Mouse (Mus musculus): ENCODE data around the gene Prrc2b. TPM values are rescaled to one million over a fixed set of nuclear protein-coding genes. Genes with fewer than 3 reads are reported as not detected.

The Prrc2b gene
- polyA plus RNA-seq, 1 experiment from 2014 or later: 36.1 TPM

DNA sequence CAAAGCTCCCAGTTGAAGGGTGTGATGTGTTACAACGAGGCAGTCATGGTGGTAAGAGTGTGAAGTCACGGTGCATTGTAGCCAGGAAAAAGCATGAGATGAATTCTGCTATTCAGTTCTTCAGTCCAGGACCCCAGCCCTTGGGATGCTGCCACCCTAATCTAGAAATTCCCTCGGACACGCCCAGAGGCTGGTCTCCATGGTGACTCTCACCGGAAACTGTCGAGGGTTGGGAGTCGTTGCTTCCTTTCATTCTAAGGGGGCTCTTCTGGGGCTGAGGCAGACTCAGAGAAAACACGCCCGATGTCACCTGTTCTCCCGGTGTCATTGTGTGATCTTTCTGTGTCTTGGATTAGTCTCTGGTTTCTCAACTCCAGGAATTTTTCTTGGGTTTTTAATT is 15.7 kb downstream of the Prrc2b start:
- peak overlapping the region; percentile 80 for H3K27ac ChIP-seq
- ATAC-seq: no peak
- H3K27me3 ChIP-seq (replicated peaks): no peaks in the 10 kb centered on the region
- WGBS: 7% methylated on average over 10 of the region's 10 CpGs
- H3K9ac ChIP-seq: peak overlapping the region; percentile 6; the same call in 1 of the 2 replicates
- no peaks in the 10 kb centered on the region for H3K36me3 ChIP-seq
- H3K4me1 ChIP-seq (replicated peaks): peaks cover 59% of the 10 kb centered on the region
- H3K9me3 ChIP-seq: no peaks in the 10 kb centered on the region
- peak overlapping the region; percentile 59 for H3K4me2 ChIP-seq (replicated peaks)
- no peak overlapping the region for H3K4me3 ChIP-seq (replicated peaks)

- H3K36me3 ChIP-seq: no peaks in the 10 kb centered on the region
- peak overlapping the region; percentile 80 for H3K27ac ChIP-seq
- H3K9ac ChIP-seq: peak overlapping the region; percentile 28; the same call in 1 of the 2 replicates
- H3K9me3 ChIP-seq: no peaks in the 10 kb centered on the region
- H3K4me1 ChIP-seq (replicated peaks): peaks cover 56% of the 10 kb centered on the region
- ATAC-seq: peak; percentile 27; the same call in 1 of the 2 replicates
- WGBS: 16% methylated on average over 16 of the region's 16 CpGs
- H3K27me3 ChIP-seq (replicated peaks): no peaks in the 10 kb centered on the region
- peak overlapping the region; percentile 15 for H3K4me3 ChIP-seq (replicated peaks)
- peak overlapping the region; percentile 59 for H3K4me2 ChIP-seq (replicated peaks)
These were observed 16.3 kb downstream of the Prrc2b start for GRCm38 (mm10) chr2:32167034-32167770.

- ATAC-seq: peak; percentile 88
- Histone ChIP-seq H3K4me1 (replicated peaks) (peaks cover 55% of the 10 kb centered on the region), H3K4me3 (replicated peaks) (peak overlapping the region; percentile 15)
These were observed 16.9 kb downstream of the Prrc2b start for GRCm38 (mm10) chr2:32167819-32168218.

DNA sequence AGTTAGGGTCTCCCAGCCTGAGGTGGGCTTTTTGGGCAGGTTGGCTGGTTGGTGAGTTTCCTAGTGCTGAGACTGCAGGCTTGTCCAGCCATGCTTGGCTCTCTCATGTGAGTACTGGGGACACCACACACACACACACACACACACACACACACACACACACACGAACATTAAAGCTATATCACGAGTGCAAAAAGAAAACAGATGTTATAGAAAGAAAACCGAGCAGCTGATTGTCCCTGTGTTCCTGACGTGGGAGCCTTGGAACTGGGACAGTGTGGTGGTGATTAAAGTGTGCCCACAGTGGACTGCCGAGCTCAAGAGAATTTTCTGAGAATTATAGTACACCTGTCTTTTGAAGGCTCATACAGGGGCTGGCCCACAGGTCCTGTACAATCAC is 18.4 kb downstream of the Prrc2b start:
- no peaks in the 10 kb centered on the region for H3K27me3 ChIP-seq (replicated peaks)
- no peaks in the 10 kb centered on the region for H3K9me3 ChIP-seq
- no peak overlapping the region for H3K9ac ChIP-seq
- 57% methylated on average over 5 of the region's 5 CpGs for WGBS
- H3K36me3 ChIP-seq: no peaks in the 10 kb centered on the region
- no peak overlapping the region for H3K27ac ChIP-seq
- no peak overlapping the region for H3K4me3 ChIP-seq (replicated peaks)
- no peak overlapping the region for H3K4me2 ChIP-seq (replicated peaks)
- no peak for ATAC-seq
- H3K4me1 ChIP-seq (replicated peaks): peaks cover 56% of the 10 kb centered on the region

More at GRCm38 (mm10) chr2:32167819-32168218, 16.9 kb downstream of the Prrc2b start:
- WGBS: 2% methylated on average over 7 of the region's 7 CpGs
- no peaks in the 10 kb centered on the region for H3K27me3 ChIP-seq (replicated peaks)
- H3K36me3 ChIP-seq: no peaks in the 10 kb centered on the region
- no peaks in the 10 kb centered on the region for H3K9me3 ChIP-seq
- H3K27ac ChIP-seq: peak overlapping the region; percentile 80
- peak overlapping the region; percentile 59 for H3K4me2 ChIP-seq (replicated peaks)
- peak overlapping the region; percentile 28; the same call in 1 of the 2 replicates for H3K9ac ChIP-seq

- 72% methylated on average over 8 of the region's 8 CpGs for WGBS
- Histone ChIP-seq H3K27ac (no peak overlapping the region), H3K4me3 (replicated peaks) (no peak overlapping the region), H3K27me3 (replicated peaks) (no peaks in the 10 kb centered on the region), H3K4me2 (replicated peaks) (no peak overlapping the region), H3K4me1 (replicated peaks) (peaks cover 57% of the 10 kb centered on the region), H3K9ac (no peak overlapping the region), H3K36me3 (no peaks in the 10 kb centered on the region), H3K9me3 (no peaks in the 10 kb centered on the region)
- ATAC-seq: no peak
These were observed 19.1 kb downstream of the Prrc2b start for GRCm38 (mm10) chr2:32170010-32170409.

DNA sequence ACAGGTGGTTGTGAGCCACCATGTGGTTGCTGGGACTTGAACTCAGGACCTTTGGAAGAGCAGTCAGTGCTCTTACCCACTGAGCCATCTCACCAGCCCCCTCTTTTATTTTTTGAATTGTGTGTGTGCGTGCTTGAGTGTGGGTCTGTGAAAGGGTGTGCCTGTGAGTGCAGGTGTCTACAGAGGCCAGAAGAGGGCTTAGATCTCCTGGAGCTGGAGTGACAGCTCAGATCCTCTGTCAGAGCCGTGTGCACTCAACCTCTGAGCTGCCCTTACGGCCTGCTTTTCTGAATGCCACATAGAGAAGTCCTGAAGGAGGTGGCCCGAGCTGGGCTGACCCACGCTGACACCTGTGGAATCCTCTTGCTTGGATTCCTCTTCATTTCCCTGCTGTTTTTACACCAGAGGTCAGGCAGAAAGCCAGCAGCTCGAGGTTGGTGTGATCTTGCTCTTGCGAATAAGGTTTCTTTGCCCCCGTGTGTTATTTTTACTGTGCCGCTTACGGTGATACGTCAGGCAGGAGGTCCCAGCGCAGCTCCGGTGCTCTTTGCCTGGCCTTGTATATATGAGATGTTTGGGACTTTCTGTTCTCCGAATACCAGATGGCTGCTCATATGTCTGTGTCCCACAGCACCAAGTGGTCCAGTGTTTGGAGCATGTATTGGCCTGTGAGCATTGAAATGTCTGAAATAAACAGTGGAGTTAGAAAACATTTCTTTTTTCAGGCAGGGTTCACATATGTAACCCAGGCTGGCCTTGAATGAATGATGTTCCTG is 21.0 kb downstream of the Prrc2b start:
- no peak for ATAC-seq
- H3K4me3 ChIP-seq (replicated peaks): no peak overlapping the region
- WGBS: 64% methylated on average over 14 of the region's 14 CpGs
- no peak overlapping the region for H3K4me2 ChIP-seq (replicated peaks)
- peaks cover 52% of the 10 kb centered on the region for H3K4me1 ChIP-seq (replicated peaks)
- H3K9ac ChIP-seq: no peak overlapping the region
- no peak overlapping the region for H3K27ac ChIP-seq
- no peaks in the 10 kb centered on the region for H3K36me3 ChIP-seq
- H3K27me3 ChIP-seq (replicated peaks): no peaks in the 10 kb centered on the region
- H3K9me3 ChIP-seq: no peaks in the 10 kb centered on the region

- H3K36me3 ChIP-seq: no peaks in the 10 kb centered on the region
- 13% methylated on average over 13 of the region's 13 CpGs for WGBS
- H3K9ac ChIP-seq: no peak overlapping the region
- no peaks in the 10 kb centered on the region for H3K27me3 ChIP-seq (replicated peaks)
- H3K4me1 ChIP-seq (replicated peaks): peaks cover 53% of the 10 kb centered on the region
- no peak overlapping the region for H3K4me3 ChIP-seq (replicated peaks)
- H3K4me2 ChIP-seq (replicated peaks): peak overlapping the region; percentile 37
- peak; percentile 90 for ATAC-seq
- no peaks in the 10 kb centered on the region for H3K9me3 ChIP-seq
- H3K27ac ChIP-seq: peak overlapping the region; percentile 73
These were observed 23.4 kb downstream of the Prrc2b start for GRCm38 (mm10) chr2:32174170-32174741.

- peak overlapping the region; percentile 37 for H3K4me2 ChIP-seq (replicated peaks)
- no peaks in the 10 kb centered on the region for H3K36me3 ChIP-seq
- no peaks in the 10 kb centered on the region for H3K27me3 ChIP-seq (replicated peaks)
- H3K27ac ChIP-seq: peak overlapping the region; percentile 73
- WGBS: 30% methylated on average over 7 of the region's 7 CpGs
- peak; percentile 39 for ATAC-seq
- no peak overlapping the region for H3K4me3 ChIP-seq (replicated peaks)
- H3K9me3 ChIP-seq: no peaks in the 10 kb centered on the region
- peak overlapping the region; percentile 15 for H3K9ac ChIP-seq
- peaks cover 54% of the 10 kb centered on the region for H3K4me1 ChIP-seq (replicated peaks)
These were observed 24.2 kb downstream of the Prrc2b start for GRCm38 (mm10) chr2:32175051-32175466.

DNA sequence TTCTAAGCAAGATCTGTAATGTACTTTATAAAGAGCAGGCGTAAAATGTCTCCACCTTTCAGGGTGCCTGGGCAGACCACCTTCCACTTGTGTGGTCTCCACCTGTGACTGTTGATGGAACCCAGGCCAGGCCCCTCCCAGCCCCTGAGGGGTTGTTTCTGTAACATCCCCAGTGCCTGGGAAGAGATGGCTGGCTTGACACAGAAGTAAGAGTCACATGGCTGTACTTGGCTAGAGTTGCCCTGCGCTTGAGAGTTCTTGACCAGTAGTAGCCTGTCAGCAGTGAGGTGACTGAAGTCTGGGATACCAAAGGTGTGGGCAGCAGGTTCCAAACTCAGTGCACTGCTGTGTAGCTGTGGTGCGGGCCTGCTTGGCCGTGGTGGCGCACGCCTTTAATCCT is 24.6 kb downstream of the Prrc2b start:
- Histone ChIP-seq H3K27me3 (replicated peaks) (no peaks in the 10 kb centered on the region), H3K36me3 (no peaks in the 10 kb centered on the region), H3K4me2 (replicated peaks) (no peak overlapping the region), H3K4me1 (replicated peaks) (peaks cover 54% of the 10 kb centered on the region), H3K9ac (peak overlapping the region; percentile 15), H3K9me3 (no peaks in the 10 kb centered on the region), H3K27ac (peak overlapping the region; percentile 73), H3K4me3 (replicated peaks) (no peak overlapping the region)
- ATAC-seq: no peak
- 81% methylated on average over 6 of the region's 6 CpGs for WGBS

GRCm38 (mm10) chr2:32176848-32177247 is 26.0 kb downstream of the Prrc2b start:
- no peak overlapping the region for H3K27ac ChIP-seq
- no peak for ATAC-seq
- no peaks in the 10 kb centered on the region for H3K9me3 ChIP-seq
- H3K36me3 ChIP-seq: no peaks in the 10 kb centered on the region
- H3K9ac ChIP-seq: no peak overlapping the region
- H3K27me3 ChIP-seq (replicated peaks): no peaks in the 10 kb centered on the region
- H3K4me2 ChIP-seq (replicated peaks): no peak overlapping the region
- H3K4me1 ChIP-seq (replicated peaks): peaks cover 54% of the 10 kb centered on the region
- no peak overlapping the region for H3K4me3 ChIP-seq (replicated peaks)
- 44% methylated on average over 3 of the region's 3 CpGs for WGBS

GRCm38 (mm10) chr2:32177397-32178060 is 26.6 kb downstream of the Prrc2b start:
- Histone ChIP-seq H3K4me1 (replicated peaks) (peaks cover 57% of the 10 kb centered on the region), H3K9ac (no peak overlapping the region), H3K27ac (no peak overlapping the region), H3K4me2 (replicated peaks) (no peak overlapping the region), H3K36me3 (no peaks in the 10 kb centered on the region), H3K27me3 (replicated peaks) (no peaks in the 10 kb centered on the region), H3K4me3 (replicated peaks) (no peak overlapping the region), H3K9me3 (no peaks in the 10 kb centered on the region)
- 75% methylated on average over 11 of the region's 11 CpGs for WGBS
- ATAC-seq: no peak

DNA sequence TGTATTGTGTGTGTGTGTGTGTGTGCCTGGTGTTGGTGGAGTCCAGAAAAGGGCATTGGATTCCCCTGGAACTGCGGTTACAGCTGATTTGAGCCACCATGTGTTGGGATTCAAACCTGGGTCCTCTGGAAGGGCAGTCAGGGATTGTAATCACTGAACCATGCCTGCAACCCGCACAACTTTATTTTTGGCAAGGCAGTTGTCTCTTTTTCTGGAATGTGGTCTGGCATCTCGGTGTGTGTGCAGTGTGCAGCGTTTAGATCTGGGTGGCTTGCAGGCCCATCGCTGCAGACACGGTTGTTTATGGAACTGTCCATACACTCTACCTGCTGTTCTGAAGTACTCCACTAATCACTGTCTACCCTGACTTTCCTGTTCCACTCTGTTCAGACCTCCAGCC is 28.5 kb downstream of the Prrc2b start:
- Histone ChIP-seq H3K27ac (0 out of 2 replicates have a peak overlapping the region, but pooled peaks have one; percentile 1), H3K4me1 (replicated peaks) (peaks cover 47% of the 10 kb centered on the region), H3K9me3 (no peaks in the 10 kb centered on the region), H3K27me3 (replicated peaks) (no peaks in the 10 kb centered on the region), H3K9ac (no peak overlapping the region), H3K36me3 (no peaks in the 10 kb centered on the region; the same call in 1 of the 2 replicates), H3K4me3 (replicated peaks) (no peak overlapping the region), H3K4me2 (replicated peaks) (no peak overlapping the region)
- 40% methylated on average over 6 of the region's 6 CpGs for WGBS
- ATAC-seq: no peak

All from intestine, embryonic 15.5 days (tissue).